Mouse (Mus musculus) A20 (cell line): ENCODE measurements around the gene Tmem45b.
A peak's percentile ranks its signal among the peaks of the same experiment; 100 is the strongest.
"Not testable (repeated sequence)": the region's sequence is repeated elsewhere in the genome, so short reads cannot be mapped to it uniquely, and the experiment has no call there.

Experiments used
- DNase-seq: peaks from one replicate; pipeline ENCODE4 v3.0.0-alpha.2; 2011; ENCODE audit warnings: low read depth, low spot score

Gene Tmem45b

DNA sequence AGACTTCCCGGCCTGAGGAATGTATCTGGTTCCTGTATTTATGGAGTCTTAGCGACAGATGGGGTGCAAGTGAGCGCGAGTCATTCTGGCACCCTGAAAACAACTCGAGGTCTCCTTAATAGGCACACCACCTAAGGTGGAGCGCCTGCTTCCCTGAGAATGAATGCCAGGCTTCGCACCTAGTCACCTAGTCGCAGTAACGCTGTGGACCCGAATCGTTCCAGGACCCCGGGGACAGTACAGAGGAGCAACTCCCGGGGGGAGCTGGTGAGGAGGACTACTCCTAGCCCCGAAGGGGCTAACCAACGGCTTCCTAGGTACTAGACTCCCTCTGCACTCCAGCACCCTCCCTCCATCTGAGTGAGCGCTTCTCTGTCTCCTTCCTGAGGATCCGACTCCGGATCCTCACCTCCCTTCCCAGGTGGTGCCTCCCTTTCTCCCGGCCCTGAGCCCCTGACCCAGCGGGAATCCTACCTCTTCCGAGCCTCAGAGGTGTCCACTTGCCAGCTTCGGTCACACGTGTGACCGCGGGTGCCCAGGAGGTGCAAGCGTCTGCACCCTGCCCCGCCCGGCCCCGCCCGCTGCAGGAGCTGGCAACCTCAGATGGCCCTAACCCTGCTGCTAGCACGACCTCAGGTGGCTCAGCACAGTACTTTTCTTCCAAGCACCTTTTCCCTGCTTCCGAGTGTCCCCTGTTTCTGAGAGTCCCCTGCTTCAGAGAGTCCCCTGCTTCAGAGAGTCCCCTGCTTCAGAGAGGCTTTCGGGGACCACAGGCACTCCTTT, at the start of gene Tmem45b:
TSS of gene Tmem45b (minus strand) at position 771 of the 783 bp plus-strand sequence.
- no peak for DNase-seq

DNA sequence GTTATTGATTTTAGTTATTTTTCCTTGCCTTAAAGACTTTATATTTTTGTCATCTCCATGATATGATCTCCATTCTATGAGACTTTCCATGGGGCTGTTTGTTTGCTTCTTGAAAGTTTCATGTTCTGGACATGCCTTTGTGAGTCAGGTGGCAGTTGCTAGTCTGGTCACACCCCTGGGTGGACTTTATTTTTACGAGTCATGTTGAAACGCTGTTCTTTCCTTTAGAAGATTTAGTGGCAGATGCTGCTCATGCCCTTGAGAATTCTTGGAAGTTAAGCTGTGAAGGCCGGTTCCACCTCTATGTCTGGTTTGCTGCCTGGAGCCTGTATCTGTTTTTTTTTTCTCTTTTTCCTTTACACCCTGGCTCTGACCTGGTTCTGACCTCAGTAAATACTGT, 43.9 kb upstream of the Tmem45b start:
- no peak for DNase-seq

DNA sequence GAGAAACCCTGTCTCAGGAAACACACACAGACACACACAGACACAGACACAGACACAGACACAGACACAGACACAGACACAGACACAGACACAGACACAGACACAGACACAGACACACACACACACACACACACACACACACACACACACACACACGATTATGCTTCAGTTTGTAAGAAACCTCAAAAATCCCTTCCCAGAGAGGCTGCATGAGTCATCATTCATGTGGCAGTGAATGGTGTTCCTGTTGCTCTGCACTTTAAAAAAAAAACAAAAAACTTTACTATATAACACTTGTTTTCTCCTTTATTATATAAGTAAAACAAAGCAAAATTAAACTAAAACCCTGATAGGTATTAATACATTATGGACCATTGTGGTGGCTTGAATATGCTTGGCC, 37.0 kb upstream of the Tmem45b start:
- DNase-seq, result not testable (repeated sequence)

DNA sequence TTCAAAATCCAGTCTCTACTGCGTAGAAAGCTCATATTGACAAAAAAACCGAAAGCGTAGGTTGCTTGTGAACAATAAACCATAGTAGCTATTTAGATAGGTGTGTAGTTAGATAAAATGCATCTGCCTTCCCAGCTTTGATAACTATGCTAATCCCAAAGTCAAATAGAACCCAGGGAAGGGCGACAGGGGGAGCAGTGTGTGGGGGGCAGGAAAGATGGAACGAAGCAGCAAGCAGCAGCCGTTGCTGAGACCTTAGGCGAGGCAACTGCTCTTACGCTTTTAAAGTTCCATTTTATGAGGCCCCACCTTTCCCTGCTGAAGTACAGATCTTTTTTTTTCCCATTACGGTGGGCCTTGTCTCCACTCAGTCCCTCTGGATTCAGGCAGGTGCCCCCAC, 1.1 kb downstream of the Tmem45b start:
- no peak for DNase-seq

DNA sequence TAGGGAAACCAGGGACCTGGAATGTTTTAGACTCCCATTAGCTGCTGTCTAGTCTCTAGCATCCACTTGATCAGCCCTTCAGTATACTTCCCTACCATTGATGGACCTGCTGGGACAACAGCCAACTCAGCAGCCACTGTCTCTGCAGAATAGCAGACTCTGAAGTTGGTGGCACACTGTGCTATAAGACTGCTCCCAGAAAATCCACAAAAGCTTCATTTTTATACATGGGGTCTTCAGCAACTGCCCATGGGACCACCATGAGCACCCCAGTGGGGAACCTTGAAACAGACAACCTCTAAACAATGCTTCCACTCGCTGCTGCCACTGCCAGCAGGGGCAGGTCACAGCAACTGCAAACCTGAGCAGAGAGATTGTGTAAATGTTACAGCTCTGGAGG, 9.9 kb downstream of the Tmem45b start:
- no peak for DNase-seq

DNA sequence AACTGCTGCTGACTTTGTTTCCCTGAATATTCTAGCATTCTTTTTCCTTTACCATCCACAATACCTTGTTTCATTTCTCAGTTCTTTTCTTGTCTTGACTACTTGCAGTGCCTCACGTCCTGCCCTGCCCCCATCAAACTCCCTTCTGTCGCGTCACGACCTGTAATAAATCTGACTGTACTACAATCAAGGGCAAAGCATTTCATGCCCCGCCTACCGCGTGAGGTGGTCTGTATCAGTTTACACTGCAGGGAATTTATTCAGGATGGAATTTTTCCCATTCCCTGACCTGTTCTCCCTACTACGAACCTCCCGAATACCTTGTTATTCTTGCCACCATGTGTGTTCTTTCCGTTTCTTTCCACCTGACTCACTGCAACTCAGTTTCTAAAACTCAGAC, 12.1 kb downstream of the Tmem45b start:
- no peak for DNase-seq

DNA sequence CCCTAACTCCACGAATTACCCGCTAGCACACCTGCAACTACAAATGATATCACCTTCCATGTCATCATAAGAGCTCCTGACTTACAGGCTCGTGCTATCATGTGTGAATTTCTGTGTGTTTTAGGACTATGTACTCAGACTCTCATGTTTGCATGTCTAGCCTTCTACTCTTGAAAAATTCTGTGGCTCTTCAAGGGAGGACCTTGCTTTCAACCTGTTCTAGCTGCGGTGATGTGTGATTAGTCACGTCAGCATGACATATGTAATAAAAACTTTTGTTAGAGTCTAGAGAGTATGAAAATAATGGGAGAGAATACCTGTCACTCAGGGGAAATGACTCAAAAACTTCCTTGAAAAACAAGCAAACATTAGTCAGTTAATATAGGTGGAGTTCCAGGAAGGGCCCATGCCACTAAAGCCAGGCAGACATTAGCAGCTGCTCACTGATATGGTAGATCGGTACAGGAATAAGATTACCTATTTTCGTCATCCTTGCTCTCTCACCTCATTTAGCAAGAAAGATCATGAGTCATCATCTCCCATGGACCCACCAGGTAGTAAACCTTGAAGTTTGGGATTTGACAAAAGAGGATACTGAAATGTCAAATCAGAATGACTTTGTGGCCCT, 15.0 kb downstream of the Tmem45b start:
- no peak for DNase-seq

DNA sequence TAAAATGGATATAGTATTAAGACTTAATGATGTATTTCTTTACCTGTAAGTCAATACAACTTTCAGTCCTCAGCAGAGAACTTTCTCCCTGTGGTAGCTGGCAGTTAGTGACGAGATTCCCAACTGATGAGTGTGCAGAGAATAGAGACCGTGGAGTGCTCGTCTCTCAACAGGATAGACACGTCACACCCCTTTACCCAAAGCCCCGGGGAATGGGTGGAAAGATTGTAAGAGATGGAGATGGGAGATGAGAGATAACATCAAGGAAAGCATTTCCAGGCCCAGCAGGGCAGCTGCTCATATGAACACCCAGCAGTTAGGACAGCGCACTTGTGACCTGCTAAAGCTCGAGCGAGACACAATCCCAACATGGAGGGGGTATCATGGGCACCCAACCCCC, 20.0 kb downstream of the Tmem45b start:
- DNase-seq, result no peak

DNA sequence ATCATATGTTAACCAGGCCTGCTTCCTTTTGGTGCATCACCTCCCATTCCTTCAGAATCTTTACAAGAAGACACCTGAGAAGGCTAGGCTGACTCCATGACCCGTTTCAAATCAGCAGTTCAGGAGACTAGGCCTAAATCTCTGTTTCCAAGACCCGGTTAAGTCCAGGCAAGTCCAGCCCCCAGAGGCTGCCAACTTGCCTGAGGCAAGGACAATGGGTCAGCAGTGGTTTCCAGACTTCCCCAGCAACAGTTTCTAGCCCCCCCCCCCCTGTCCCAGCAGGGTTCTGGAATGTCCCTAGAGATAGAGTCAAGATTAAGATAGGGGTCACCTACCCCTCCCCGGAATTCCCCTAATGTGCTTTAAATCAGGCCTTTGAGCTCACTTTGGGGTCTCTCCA, 22.8 kb downstream of the Tmem45b start:
- no peak for DNase-seq

DNA sequence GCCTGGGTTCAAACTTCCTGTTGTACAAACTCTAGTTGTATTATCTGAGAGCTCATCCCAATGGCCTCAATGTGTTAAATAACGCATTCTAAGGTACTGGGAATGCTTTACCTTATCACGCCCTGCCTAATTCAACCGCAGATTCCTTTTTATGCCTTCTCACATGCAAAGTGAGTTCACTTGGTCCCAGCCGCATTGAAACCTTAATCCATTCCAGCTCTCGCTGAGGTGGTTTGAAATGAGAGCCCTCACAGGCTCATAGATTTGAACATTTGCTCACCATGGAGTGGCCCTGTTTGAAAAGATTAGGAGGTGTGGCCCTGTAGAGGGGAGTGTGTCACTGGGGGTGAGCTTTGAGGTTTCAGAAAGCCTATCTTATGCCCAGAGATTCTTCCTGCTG, 23.9 kb downstream of the Tmem45b start:
- no peak for DNase-seq

DNA sequence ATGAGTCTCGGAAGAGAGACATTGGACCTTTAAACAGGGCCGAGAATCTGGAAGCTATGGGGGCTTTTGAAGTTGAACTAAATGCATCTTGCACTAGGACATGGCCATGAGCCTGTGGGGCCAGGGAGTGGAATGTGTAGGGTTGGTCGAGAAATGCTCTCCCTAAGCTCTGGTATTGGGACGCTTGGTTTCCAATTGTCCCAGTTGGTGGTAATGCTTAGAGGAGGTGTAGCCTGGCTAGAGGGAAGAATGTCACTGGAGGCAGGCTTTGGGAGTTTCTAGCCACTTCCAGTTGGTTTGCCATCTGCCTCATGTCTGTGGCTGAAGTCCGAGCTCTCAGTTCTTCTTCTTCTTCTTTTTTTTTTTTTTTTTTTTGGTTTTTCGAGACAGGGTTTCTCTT, 24.9 kb downstream of the Tmem45b start:
- DNase-seq, result no peak

DNA sequence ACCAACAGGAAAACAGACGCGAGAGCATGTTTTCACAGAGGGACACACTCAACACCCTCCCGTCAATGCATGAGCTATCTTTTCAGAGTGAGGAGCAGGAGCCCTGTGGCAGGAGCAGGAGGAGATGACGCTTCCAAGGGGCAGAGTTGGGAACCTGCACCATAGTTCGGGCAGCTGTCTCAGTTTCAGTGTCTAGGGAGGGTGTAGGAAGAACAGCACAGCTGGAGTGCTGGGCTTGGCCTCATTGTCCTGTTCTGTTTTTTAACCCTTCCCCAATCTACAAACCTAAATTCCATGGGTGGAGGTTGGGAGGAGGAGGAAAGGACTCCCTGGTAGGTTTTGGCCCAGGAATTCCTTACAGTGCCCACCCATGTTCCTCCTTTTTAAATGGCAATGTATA, 25.4 kb downstream of the Tmem45b start:
- DNase-seq, result no peak

DNA sequence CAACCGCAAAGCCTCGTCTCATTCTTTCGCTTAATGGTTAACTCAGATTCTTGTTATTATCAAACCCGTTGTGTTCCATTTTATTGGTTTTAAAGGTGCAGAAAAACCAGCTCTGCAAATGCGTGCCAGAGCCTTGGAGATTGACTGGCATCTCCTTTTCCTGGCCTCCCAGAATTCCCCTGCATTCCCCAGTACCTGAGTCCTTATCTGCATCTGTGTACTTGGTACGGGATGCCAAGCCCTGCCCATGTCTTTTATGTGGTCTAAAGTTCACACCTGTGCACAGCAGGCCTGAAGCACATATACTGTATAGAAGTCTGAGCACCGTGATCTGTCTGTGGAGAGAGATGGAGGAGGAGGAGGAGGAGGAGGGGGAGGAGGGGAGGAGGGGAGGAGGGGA, 26.4 kb downstream of the Tmem45b start:
- DNase-seq, result no peak

DNA sequence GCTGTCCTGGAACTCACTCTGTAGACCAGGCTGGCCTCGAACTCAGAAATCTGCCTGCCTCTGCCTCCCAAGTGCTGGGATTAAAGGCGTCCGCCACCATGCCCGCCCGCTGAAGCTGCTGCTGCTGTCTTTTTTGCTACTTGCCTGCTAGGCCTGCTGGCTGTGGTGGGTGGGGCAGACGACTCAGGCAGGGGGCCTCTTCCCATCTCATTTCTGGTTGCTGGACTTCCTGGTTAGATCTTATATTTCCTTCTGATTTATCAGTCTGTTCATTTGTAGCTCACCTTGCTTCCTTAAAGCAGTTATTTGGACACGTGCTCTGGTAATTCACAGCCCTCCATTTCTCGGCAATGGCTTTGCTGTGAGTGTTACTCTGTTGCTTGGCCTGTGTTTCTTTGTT, 28.8 kb downstream of the Tmem45b start:
- no peak for DNase-seq

DNA sequence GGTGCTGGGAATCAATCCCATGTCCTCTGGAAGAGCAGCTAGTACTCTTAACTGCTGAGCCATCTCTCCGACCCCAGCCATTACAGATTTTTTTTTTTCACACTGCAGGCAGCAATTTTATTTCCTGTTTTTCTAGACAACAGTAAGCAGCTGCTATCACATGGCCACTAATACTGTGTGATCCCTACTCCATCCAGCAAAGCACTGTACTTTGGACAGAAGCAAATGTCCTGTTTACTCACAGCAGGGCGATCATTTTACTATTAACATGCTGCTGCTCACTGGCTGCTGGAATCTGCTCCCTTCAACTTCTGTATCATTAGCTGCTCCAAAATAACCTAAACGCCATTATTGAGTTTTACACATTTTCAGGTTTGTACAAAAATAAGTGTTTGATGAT, 30.8 kb downstream of the Tmem45b start:
- DNase-seq, result no peak

DNA sequence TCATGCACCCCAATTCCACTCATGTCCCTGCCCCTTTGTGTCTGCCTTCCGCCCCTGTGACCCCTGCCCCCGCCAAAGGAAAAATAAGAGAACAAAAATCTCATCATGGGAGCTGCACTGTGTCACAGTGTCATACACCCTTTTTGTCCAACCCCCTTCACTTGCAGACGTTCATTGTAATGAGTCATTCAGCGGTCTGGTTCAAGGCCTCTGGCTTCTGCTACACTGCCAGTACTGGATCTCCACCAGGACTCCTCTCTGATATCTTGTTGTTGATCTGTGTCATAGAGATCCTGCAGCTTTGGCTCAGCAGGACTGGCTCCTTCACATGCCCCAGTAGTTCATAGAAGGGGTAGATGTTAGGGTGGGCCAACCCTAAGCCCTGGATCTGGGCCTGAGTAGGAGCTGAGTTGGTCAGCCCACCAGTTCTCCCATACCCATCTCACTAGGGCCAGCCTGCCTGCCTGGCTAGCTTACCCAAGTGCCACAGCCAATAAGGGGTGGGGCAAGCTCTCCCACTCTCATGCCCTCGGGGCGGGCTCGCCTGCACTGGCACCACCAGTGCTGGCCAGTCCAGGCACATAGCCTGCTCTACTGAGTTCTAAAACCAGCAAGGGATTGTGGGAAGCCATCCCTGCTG, 31.8 kb downstream of the Tmem45b start:
- DNase-seq, result no peak

DNA sequence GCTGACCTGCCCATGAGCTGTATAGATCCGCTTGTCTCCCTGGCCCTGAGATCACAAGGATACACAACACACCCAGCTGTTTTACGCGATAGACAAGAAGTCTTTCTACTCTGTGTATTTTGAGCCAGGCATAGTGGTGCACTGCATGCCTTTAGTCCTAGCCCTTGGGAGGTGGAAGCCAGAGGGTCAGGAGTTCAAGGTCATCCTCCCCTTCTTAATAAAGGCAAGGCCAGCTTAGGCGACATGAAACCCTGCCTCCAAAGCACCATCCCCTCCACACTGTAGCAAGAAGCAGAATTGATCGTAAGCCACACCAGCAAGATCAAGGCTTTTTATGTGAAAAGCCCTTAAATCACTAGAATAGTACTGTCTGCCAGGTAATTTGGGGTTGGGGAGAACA, 32.5 kb downstream of the Tmem45b start:
- DNase-seq, result no peak

DNA sequence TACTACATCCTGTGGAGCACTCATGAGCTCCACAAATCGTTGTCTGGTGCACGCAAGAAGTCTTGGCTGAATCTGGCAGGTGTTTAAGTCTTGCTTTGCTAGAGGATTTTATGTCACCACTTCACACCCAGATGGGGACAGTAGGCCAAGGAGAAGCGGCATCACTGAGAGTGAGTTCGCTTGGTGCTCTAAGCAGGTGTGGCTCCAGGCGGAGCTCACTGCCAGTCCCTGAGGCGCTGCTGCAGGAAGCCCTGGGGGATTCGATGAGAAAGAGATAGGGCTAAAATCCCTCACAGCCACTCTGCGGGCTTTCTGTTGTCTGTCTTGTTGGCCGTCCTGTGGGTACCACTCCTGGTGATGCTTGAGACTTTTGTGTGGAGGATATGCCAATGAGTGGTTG, 34.3 kb downstream of the Tmem45b start:
- DNase-seq, result no peak

DNA sequence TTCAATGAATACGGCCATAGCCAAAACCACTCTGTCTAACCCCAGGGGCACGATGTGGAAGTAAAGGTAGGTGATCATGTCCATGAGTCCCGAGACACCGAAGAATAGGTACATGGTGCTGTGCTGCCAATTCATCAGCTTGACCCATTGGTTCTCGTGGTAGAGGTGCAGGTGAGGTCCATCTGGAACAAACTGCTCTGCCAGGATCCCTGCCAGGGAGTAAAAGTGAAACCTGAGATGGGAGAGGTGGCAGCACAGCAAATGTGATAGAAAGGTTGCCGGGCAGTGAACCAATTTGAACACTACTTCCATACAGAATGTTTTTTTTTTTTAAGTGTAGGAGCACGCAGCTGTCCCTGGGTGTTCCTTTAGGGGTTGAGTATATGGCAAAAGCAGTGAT, 35.3 kb downstream of the Tmem45b start:
- DNase-seq, result no peak

DNA sequence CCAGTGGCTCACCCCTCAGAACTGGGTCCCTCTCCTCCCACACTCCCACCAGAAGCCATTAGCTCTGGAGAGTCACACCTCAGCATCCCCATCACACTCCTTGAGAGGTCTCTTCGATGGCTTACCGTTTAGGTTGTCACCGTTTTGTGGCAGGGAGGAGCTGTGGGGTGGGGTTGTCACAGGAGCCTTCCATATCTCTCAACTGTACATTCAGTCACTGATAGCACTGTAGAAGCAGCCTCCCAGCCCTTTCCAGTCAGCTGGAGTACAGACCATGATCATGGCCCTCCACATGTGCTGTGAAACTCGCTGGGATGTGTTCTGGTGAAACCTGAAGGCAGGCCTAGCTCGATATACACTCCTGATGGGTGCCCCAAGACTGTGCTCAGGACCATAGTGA, 42.1 kb downstream of the Tmem45b start:
- no peak for DNase-seq

DNA sequence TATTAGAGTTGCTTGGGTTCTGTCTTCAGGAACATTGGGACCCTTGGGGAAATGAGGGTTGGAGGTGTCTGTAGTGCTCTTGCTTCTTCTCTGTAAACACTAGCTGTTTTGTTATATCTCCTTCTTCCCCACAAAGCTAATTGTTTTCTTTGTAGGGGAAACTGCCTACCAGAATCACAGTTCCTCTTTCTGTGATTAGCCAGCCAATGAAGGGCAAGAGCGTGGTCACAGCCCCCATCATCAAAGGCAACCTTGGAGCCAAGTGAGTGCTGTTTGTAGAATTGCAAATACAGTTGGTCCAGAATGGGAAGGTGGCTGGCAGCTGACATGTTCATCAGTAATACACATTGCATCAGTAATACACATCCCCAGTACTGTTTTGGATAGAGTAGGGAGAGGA, 45.4 kb downstream of the Tmem45b start:
- DNase-seq, result peak; percentile 85

DNA sequence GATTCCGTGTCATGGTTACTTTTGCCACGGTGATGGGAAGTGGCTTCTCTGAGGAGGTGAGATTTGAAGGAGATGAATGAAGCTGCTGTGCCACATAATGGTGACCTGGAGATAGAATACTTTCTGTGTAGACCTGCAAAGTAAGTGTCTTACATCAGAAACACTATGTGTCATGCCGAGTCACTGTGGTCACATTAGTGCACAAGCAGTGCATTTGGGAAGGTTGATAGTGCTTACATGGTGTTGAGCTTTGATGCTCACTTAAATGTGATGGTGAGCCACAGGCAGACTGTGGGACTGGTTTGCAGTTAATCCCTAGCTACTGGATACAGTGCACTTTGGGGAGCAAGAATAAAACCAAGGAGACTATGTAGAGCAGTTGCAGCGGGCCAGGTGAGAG, 52.1 kb downstream of the Tmem45b start:
- DNase-seq, result no peak

DNA sequence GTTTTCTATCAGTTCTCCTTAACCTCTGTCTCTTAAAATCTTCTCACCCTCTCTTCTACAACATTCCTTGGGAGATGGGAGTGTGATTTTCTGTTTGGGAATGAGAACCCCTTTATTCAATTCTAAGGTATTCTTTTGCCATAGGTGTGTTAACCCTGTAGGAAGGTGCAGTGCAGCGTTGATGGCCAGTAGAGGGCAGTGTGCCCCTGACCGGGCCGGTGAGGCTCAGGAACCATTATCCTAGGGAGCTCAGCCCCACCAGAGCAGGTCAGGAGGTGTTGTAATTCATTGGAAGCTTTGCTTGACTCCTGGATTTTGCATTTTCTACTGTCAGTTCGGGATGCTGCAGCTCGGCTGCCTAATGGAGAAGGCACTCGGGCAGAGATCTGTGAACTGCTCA, 59.0 kb downstream of the Tmem45b start:
- peak; percentile 47 for DNase-seq
